Mouse (Mus musculus): Measurements from ENCODE around the gene Tjp2. TPM values are rescaled to one million over a fixed set of nuclear protein-coding genes. Genes with fewer than 3 reads are reported as not detected.

Gene Tjp2
- 33.0 and 40.2 TPM in 2 replicates for polyA plus RNA-seq (2015; fragmentation: Nextera tagmentation; extraction: Ambion mirVana)

DNA sequence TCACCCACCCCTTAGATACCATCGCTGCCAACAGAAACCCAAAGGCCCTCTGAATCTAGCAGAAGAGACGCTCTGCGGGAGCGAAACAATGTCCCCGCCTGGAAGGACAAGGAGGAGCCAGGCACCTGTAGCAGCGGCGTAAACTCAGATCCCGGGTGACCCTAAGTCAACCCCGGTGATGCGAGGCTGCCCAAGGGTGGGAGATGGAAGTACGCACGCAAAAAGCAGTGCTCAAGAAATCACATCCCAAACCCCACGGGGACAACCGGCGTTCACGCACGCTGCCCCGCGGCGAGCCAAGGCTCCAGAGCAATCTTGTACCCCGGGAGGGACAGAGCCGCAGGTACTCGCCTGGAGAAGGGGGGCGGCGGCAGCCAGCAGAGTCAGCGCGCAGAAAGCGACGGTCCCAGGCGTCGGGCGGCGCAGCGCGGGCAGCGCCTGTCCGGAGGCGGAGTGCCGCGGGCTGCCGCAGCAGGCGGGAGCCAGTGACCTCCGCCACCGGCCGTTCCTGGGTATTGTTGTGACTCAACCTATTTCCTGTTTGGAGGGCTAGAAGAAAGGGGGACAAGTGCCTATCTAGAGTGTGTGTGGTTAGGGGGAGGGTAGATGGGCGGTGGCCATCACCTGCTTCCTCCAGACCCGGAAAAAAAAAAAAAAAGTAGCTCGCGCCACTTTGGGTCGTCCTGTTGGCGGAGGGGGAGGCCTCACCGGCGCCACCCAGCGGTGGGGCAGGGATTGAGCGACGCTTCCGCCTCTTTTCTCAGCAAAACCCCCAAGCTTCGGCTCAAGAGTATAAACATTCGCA, at the start of gene Tjp2:
Gene Tjp2 (minus strand): TSS at position 531 of the 805 bp plus-strand sequence.
- Histone ChIP-seq H3K9me3 (ENCODE audit: control insufficient read depth, low read length) (no peaks in the 10 kb centered on the region), H3K27me3 (replicated peaks; ENCODE audit: control insufficient read depth, insufficient read depth, low read length) (peaks cover 5% of the 10 kb centered on the region; the same call in 1 of the 2 replicates), H3K4me1 (ENCODE audit: control insufficient read depth, insufficient read depth, low read length) (no peaks in the 10 kb centered on the region), H3K9ac (ENCODE audit: low read depth, low read length) (peak within 1 kb of the TSS; percentile 85), H3K4me2 (ENCODE audit: low read depth, low read length) (peak within 1 kb of the TSS; percentile 68), H3K36me3 (ENCODE audit: control insufficient read depth, insufficient read depth, low read length) (no peaks in the 10 kb centered on the region), H3K4me3 (ENCODE audit: low read length) (peak within 1 kb of the TSS; percentile 72), H3K27ac (ENCODE audit: low read length) (peak within 1 kb of the TSS; percentile 99)
- under 1% methylated on average over 59 of the region's 59 CpGs for WGBS
- ATAC-seq, result peak; percentile 84

GRCm38 (mm10) chr19:24274281-24274680, 49.5 kb upstream of the Tjp2 start:
- H3K36me3 ChIP-seq (ENCODE audit: control insufficient read depth, insufficient read depth, low read length), result no peaks in the 10 kb centered on the region
- H3K27me3 ChIP-seq (replicated peaks; ENCODE audit: control insufficient read depth, insufficient read depth, low read length), result no peaks in the 10 kb centered on the region
- no peak overlapping the region for H3K27ac ChIP-seq (ENCODE audit: low read length)
- H3K4me1 ChIP-seq (ENCODE audit: control insufficient read depth, insufficient read depth, low read length), result peaks cover 4% of the 10 kb centered on the region; the same call in 1 of the 2 replicates
- no peak overlapping the region for H3K4me3 ChIP-seq (ENCODE audit: low read length)
- no peak for ATAC-seq
- no peaks in the 10 kb centered on the region for H3K9me3 ChIP-seq (ENCODE audit: control insufficient read depth, low read length)
- no peak overlapping the region for H3K9ac ChIP-seq (ENCODE audit: low read depth, low read length)
- H3K4me2 ChIP-seq (ENCODE audit: low read depth, low read length), result no peak overlapping the region
- WGBS, result 64% methylated on average over 3 of the region's 3 CpGs

GRCm38 (mm10) chr19:24271746-24272426, 47.1 kb upstream of the Tjp2 start:
- no peaks in the 10 kb centered on the region for H3K36me3 ChIP-seq (ENCODE audit: control insufficient read depth, insufficient read depth, low read length)
- H3K9me3 ChIP-seq (ENCODE audit: control insufficient read depth, low read length), result no peaks in the 10 kb centered on the region
- 42% methylated on average over 16 of the region's 16 CpGs for WGBS
- no peak overlapping the region; the same call in 1 of the 2 replicates for H3K4me3 ChIP-seq (ENCODE audit: low read length)
- H3K9ac ChIP-seq (ENCODE audit: low read depth, low read length), result peak overlapping the region; percentile 34; the same call in 1 of the 2 replicates
- no peaks in the 10 kb centered on the region for H3K27me3 ChIP-seq (replicated peaks; ENCODE audit: control insufficient read depth, insufficient read depth, low read length)
- H3K27ac ChIP-seq (ENCODE audit: low read length), result peak overlapping the region; percentile 68
- peak overlapping the region; percentile 44 for H3K4me2 ChIP-seq (ENCODE audit: low read depth, low read length)
- ATAC-seq, result peak; percentile 96
- H3K4me1 ChIP-seq (ENCODE audit: control insufficient read depth, insufficient read depth, low read length), result peaks cover 7% of the 10 kb centered on the region

DNA sequence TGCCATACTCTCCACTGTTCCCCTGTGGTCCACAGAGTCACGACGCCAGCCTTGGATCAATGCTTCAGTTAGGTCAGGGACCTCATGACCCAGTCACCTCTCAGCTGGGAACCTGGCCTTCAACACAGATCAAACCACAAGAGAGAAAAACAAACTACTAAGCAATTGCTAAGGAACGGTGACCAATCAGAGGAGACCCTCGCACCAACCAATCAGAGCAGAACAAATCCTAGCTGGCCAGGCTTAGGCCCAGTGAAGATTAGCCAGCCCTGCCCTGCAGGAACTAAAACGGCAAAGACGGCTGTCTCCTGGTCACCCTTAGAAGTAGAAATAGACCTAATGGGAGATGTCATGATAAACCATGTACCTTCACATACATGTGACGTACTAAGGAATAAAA, 46.5 kb upstream of the Tjp2 start:
- H3K4me2 ChIP-seq (ENCODE audit: low read depth, low read length), result peak overlapping the region; percentile 44
- no peaks in the 10 kb centered on the region; the same call in 1 of the 2 replicates for H3K36me3 ChIP-seq (ENCODE audit: control insufficient read depth, insufficient read depth, low read length)
- WGBS, result 43% methylated on average over 7 of the region's 7 CpGs
- H3K27me3 ChIP-seq (replicated peaks; ENCODE audit: control insufficient read depth, insufficient read depth, low read length), result no peaks in the 10 kb centered on the region
- H3K9ac ChIP-seq (ENCODE audit: low read depth, low read length), result no peak overlapping the region
- ATAC-seq, result peak; percentile 86
- H3K27ac ChIP-seq (ENCODE audit: low read length), result peak overlapping the region; percentile 68
- no peak overlapping the region; the same call in 1 of the 2 replicates for H3K4me3 ChIP-seq (ENCODE audit: low read length)
- H3K4me1 ChIP-seq (ENCODE audit: control insufficient read depth, insufficient read depth, low read length), result peaks cover 10% of the 10 kb centered on the region
- H3K9me3 ChIP-seq (ENCODE audit: control insufficient read depth, low read length), result no peaks in the 10 kb centered on the region

DNA sequence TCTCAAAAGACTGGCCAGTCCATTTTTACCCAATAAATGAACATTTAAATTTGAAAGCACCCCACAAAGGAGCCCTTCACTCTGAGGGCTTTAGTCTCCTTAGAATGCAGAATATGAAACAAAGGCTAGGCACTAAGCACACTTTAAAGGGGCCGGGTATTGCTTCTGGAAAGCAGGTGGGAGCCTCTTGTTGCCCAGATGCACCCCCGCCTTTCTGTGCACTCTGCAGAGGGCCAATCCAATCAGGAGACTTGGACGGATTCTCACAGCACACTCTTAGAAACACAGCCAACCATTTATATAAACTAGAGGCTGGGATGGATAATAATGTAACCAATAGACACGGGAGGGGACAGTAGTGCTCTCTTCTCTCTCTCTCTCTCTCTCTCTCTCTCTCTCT, 43.7 kb upstream of the Tjp2 start:
- H3K36me3 ChIP-seq (ENCODE audit: control insufficient read depth, insufficient read depth, low read length), result no peaks in the 10 kb centered on the region; the same call in 1 of the 2 replicates
- no peak overlapping the region for H3K4me3 ChIP-seq (ENCODE audit: low read length)
- H3K27me3 ChIP-seq (replicated peaks; ENCODE audit: control insufficient read depth, insufficient read depth, low read length), result no peaks in the 10 kb centered on the region
- peaks cover 16% of the 10 kb centered on the region for H3K4me1 ChIP-seq (ENCODE audit: control insufficient read depth, insufficient read depth, low read length)
- no peak overlapping the region for H3K4me2 ChIP-seq (ENCODE audit: low read depth, low read length)
- H3K27ac ChIP-seq (ENCODE audit: low read length), result no peak overlapping the region
- 55% methylated on average over 4 of the region's 4 CpGs for WGBS
- H3K9me3 ChIP-seq (ENCODE audit: control insufficient read depth, low read length), result no peaks in the 10 kb centered on the region
- no peak for ATAC-seq
- H3K9ac ChIP-seq (ENCODE audit: low read depth, low read length), result no peak overlapping the region

GRCm38 (mm10) chr19:24266046-24266830, 41.4 kb upstream of the Tjp2 start:
- Histone ChIP-seq H3K4me2 (ENCODE audit: low read depth, low read length) (peak overlapping the region; percentile 20), H3K9me3 (ENCODE audit: control insufficient read depth, low read length) (no peaks in the 10 kb centered on the region), H3K27me3 (replicated peaks; ENCODE audit: control insufficient read depth, insufficient read depth, low read length) (no peaks in the 10 kb centered on the region), H3K4me1 (ENCODE audit: control insufficient read depth, insufficient read depth, low read length) (peaks cover 13% of the 10 kb centered on the region), H3K9ac (ENCODE audit: low read depth, low read length) (peak overlapping the region; percentile 41; the same call in 1 of the 2 replicates), H3K36me3 (ENCODE audit: control insufficient read depth, insufficient read depth, low read length) (no peaks in the 10 kb centered on the region; the same call in 1 of the 2 replicates), H3K27ac (ENCODE audit: low read length) (peak overlapping the region; percentile 83), H3K4me3 (ENCODE audit: low read length) (no peak overlapping the region)
- 59% methylated on average over 7 of the region's 7 CpGs for WGBS
- ATAC-seq, result peak; percentile 89

DNA sequence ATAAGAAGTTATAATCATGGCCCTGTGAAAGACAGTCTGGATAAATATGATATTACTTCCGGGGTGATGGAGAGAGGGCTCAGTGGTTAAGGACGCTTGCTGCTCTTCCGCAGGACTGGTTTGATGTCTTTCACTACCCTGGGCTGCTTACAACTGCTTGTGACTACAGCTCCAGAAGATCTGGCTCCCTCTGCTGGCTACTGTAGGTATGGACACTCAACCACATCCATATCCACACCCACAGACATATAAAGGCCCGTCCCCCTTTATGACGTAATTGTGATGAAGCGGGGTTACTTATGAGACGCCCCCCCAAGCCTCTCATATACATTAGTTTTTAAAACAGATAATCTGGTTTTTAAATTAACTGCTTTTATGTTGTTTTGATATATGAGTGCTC, 40.2 kb upstream of the Tjp2 start:
- ATAC-seq, result peak; percentile 68
- Histone ChIP-seq H3K4me3 (ENCODE audit: low read length) (no peak overlapping the region), H3K9me3 (ENCODE audit: control insufficient read depth, low read length) (no peaks in the 10 kb centered on the region), H3K4me1 (ENCODE audit: control insufficient read depth, insufficient read depth, low read length) (peaks cover 12% of the 10 kb centered on the region; the same call in 1 of the 2 replicates), H3K9ac (ENCODE audit: low read depth, low read length) (no peak overlapping the region), H3K27ac (ENCODE audit: low read length) (peak overlapping the region; percentile 83), H3K4me2 (ENCODE audit: low read depth, low read length) (no peak overlapping the region), H3K36me3 (ENCODE audit: control insufficient read depth, insufficient read depth, low read length) (no peaks in the 10 kb centered on the region; the same call in 1 of the 2 replicates), H3K27me3 (replicated peaks; ENCODE audit: control insufficient read depth, insufficient read depth, low read length) (no peaks in the 10 kb centered on the region)
- WGBS, result 44% methylated on average over 7 of the region's 7 CpGs

DNA sequence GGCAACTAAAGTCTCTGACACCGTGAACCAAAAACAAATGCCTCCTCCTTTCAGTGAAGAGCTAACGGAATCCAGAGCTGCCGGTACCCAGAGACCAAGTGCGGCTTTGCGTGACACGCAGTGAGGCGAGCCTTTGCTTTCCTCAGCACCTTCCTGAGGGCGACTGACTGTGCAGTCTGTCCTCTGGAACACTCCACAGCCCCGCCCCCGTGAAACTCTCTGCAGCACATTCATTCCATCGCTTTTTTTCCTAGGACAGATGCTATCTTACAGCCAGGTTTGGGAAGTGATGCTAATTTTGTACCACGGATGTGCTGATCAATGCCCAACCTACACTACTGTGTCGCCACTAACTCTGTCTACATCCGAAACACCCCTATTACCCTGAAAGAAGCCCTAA, 37.9 kb upstream of the Tjp2 start:
- Histone ChIP-seq H3K4me3 (ENCODE audit: low read length) (no peak overlapping the region), H3K27me3 (replicated peaks; ENCODE audit: control insufficient read depth, insufficient read depth, low read length) (no peaks in the 10 kb centered on the region), H3K9me3 (ENCODE audit: control insufficient read depth, low read length) (no peaks in the 10 kb centered on the region), H3K4me1 (ENCODE audit: control insufficient read depth, insufficient read depth, low read length) (peaks cover 12% of the 10 kb centered on the region; the same call in 1 of the 2 replicates), H3K27ac (ENCODE audit: low read length) (no peak overlapping the region), H3K9ac (ENCODE audit: low read depth, low read length) (no peak overlapping the region), H3K4me2 (ENCODE audit: low read depth, low read length) (no peak overlapping the region), H3K36me3 (ENCODE audit: control insufficient read depth, insufficient read depth, low read length) (no peaks in the 10 kb centered on the region; the same call in 1 of the 2 replicates)
- ATAC-seq, result no peak
- WGBS, result 93% methylated on average over 14 of the region's 14 CpGs
